Mouse (Mus musculus) embryonic facial prominence, embryonic 13.5 days (tissue): ENCODE results near the gene Bsg. TPM values are rescaled to one million over a fixed set of nuclear protein-coding genes. Genes with fewer than 3 reads are reported as not detected.

Experiments
- ATAC-seq: fragments of 200-750 bp; cut with Nextera tagmentation; 2 replicates; pipeline ENCODE4 v1.8.0; 2017; ENCODE audit warnings: low read depth; ENCODE audit not compliant: insufficient number of reproducible peaks, insufficient read depth, low FRiP score, low TSS enrichment
- H3K27ac ChIP-seq: fragments of 300-500 bp; sonication (generic); 2 replicates; pipeline ENCODE4 v1.5.1; 2015; ENCODE audit warnings: moderate library complexity, mild to moderate bottlenecking, inconsistent platforms
- H3K27me3 ChIP-seq: fragments of 300-500 bp; sonication (generic); 2 replicates; pipeline ENCODE4 v1.6.1; 2015; ENCODE audit warnings: mild to moderate bottlenecking, inconsistent platforms
- H3K36me3 ChIP-seq: fragments of 300-500 bp; sonication (generic); 2 replicates; pipeline ENCODE4 v1.6.1; 2015; ENCODE audit warnings: mild to moderate bottlenecking, inconsistent platforms
- H3K4me1 ChIP-seq: fragments of 300-500 bp; sonication (generic); 2 replicates; pipeline ENCODE4 v1.6.1; 2015; ENCODE audit warnings: inconsistent platforms
- H3K4me2 ChIP-seq: fragments of 300-500 bp; sonication (generic); 2 replicates; pipeline ENCODE4 v1.6.1; 2015; ENCODE audit warnings: moderate library complexity, mild to moderate bottlenecking, inconsistent platforms
- H3K4me3 ChIP-seq: fragments of 300-500 bp; sonication (generic); 2 replicates; pipeline ENCODE4 v1.5.1; 2015; ENCODE audit warnings: mild to moderate bottlenecking, inconsistent platforms
- H3K9ac ChIP-seq: fragments of 300-500 bp; sonication (generic); 2 replicates; pipeline ENCODE4 v1.6.1; 2015; ENCODE audit warnings: mild to moderate bottlenecking, inconsistent platforms
- H3K9me3 ChIP-seq: fragments of 300-500 bp; sonication (generic); 2 replicates; pipeline ENCODE4 v1.6.1; 2016; ENCODE audit warnings: inconsistent platforms
- whole genome bisulfite sequencing: fragments of 180-500 bp; shearing (Covaris S2); methylation state at CpG from one replicate; pipeline ENCODE4 v1.1.7; 2015; ENCODE audit warnings: mixed read lengths; 5-methylcytosine and 5-hydroxymethylcytosine counted together
- polyA plus RNA-seq: library from polyadenylated mRNA; unstranded; fragments of >200 nt; fragmentation: Nextera tagmentation; extraction: Ambion mirVana; gene quantifications from 2 replicates; pipeline ENCODE4 v1.2.1, GENCODE M21; 2015

Bsg gene
- polyA plus RNA-seq, 1 experiment from 2014 or later: 703 TPM

DNA sequence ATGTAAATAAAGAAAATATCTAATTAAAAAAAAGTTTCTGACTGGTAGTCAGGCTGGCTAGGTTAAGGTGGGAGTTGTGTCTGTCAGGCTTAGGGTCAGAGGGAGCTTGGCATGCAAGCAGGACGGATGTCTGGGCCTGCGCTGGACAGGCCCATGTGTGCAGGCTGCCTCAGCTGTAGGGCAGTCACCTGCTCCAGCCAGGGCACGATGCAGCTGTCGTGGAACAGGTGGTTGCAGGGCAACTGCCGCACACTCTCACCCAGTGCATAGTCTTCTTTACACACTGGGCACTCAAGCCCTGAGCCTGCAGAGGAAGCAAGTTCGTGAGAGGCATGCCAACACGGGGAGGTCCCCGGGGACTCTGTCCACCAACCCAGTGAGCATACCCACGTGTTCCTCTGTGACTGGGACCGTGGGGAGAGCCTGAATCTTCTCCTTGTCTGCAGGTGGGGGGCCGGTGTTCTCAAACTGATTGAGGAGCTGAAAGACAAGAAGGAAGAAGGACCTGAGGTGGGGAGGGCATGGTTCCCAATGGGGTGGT lies 56.4 kb downstream of the Bsg start:
- WGBS: 91% methylated on average over 11 of the region's 11 CpGs
- Histone ChIP-seq H3K27me3 (no peaks in the 10 kb centered on the region), H3K4me1 (peaks cover 20% of the 10 kb centered on the region), H3K36me3 (peaks cover 67% of the 10 kb centered on the region), H3K27ac (no peak overlapping the region), H3K4me2 (no peak overlapping the region), H3K4me3 (no peak overlapping the region), H3K9me3 (no peaks in the 10 kb centered on the region), H3K9ac (no peak overlapping the region)
- no peak; the same call in 1 of the 2 replicates for ATAC-seq

Other genes starting within 250 kb of the Bsg start
- gene Vmn2r83, start 235.8 kb upstream of the Bsg start, polyA plus RNA-seq: not detected in 2 replicates
- 19.8 and 23.4 TPM in 2 replicates for gene Plpp2, start 170.7 kb upstream of the Bsg start, polyA plus RNA-seq
- 71.0 and 73.6 TPM in 2 replicates for gene Mier2, start 149.3 kb upstream of the Bsg start, polyA plus RNA-seq
- gene Theg, start 117.2 kb upstream of the Bsg start, polyA plus RNA-seq: not detected in 2 replicates
- gene C2cd4c, start 90.5 kb upstream of the Bsg start, polyA plus RNA-seq: not detected in 2 replicates
- 11.7 and 13.7 TPM in 2 replicates for gene Shc2, start 66.6 kb upstream of the Bsg start, polyA plus RNA-seq
- gene Odf3l2, start 58.8 kb upstream of the Bsg start, polyA plus RNA-seq: not detected in 2 replicates
- 11.3 and 11.8 TPM in 2 replicates for gene Madcam1, start 39.9 kb upstream of the Bsg start, polyA plus RNA-seq
- gene Tpgs1, start 35.1 kb upstream of the Bsg start, polyA plus RNA-seq: 58.1 and 62.1 TPM in 2 replicates
- gene Cdc34, start 22.3 kb upstream of the Bsg start, polyA plus RNA-seq: 102 and 106 TPM in 2 replicates
- 0.81 and 0.84 TPM in 2 replicates for gene Gzmm, start 15.5 kb upstream of the Bsg start, polyA plus RNA-seq
- 0.10 and 0.12 TPM in 2 replicates for gene Hcn2, start 12.1 kb downstream of the Bsg start, polyA plus RNA-seq
- gene Polrmt, start 42.1 kb downstream of the Bsg start, polyA plus RNA-seq: 42.8 and 50.9 TPM in 2 replicates
- 0.54 and 0.80 TPM in 2 replicates for gene Fgf22, start 50.6 kb downstream of the Bsg start, polyA plus RNA-seq
- 79.2 and 96.5 TPM in 2 replicates for gene Rnf126, start 62.5 kb downstream of the Bsg start, polyA plus RNA-seq
- gene Fstl3, start 72.8 kb downstream of the Bsg start, polyA plus RNA-seq: 7.5 and 8.3 TPM in 2 replicates
- gene Prss57, start 86.5 kb downstream of the Bsg start, polyA plus RNA-seq: not detected in 2 replicates
- 105 and 112 TPM in 2 replicates for gene Palm, start 89.1 kb downstream of the Bsg start, polyA plus RNA-seq
- 2.5 and 5.2 TPM in 2 replicates for gene Misp, start 116.5 kb downstream of the Bsg start, polyA plus RNA-seq
- 386 and 390 TPM in 2 replicates for gene Ptbp1, start 149.9 kb downstream of the Bsg start, polyA plus RNA-seq
- 7.3 and 8.5 TPM in 2 replicates for gene Prtn3, start 170.0 kb downstream of the Bsg start, polyA plus RNA-seq
- gene Plppr3, start 170.1 kb downstream of the Bsg start, polyA plus RNA-seq: 126 and 138 TPM in 2 replicates
- 1.9 TPM in 1 of 2 replicates, not detected in the other for gene Elane, start 181.8 kb downstream of the Bsg start, polyA plus RNA-seq
- gene Cfd, start 186.4 kb downstream of the Bsg start, polyA plus RNA-seq: not detected in 2 replicates
- 47.6 and 49.3 TPM in 2 replicates for gene Med16, start 204.4 kb downstream of the Bsg start, polyA plus RNA-seq
- 8.1 and 29.9 TPM in 2 replicates for gene Gm26602, start 206.4 kb downstream of the Bsg start, polyA plus RNA-seq
- 0.98 and 1.3 TPM in 2 replicates for gene Kiss1r, start 212.5 kb downstream of the Bsg start, polyA plus RNA-seq
- gene R3hdm4, start 216.7 kb downstream of the Bsg start, polyA plus RNA-seq: 190 and 206 TPM in 2 replicates
- gene Arid3a, start 222.6 kb downstream of the Bsg start, polyA plus RNA-seq: 5.3 and 6.9 TPM in 2 replicates